Mouse (Mus musculus) liver, adult 2 months (tissue): ENCODE data around the gene Elac2. TPM values are rescaled to one million over a fixed set of nuclear protein-coding genes. Genes with fewer than 3 reads are reported as not detected.

Source experiments
- DNase-seq: peaks from one replicate; pipeline ENCODE4 v3.0.0-alpha.2; 2011; ENCODE audit warnings: low read depth, low spot score; ENCODE audit errors: extremely low read depth
- H3K27ac ChIP-seq: fragments of 200-500 bp; replicated peaks from 2 replicates; pipeline ENCODE4 v1.5.1; 2012; ENCODE audit warnings: low read depth, mild to moderate bottlenecking, control low read depth, inconsistent platforms, low read length; ENCODE audit not compliant: insufficient read depth
- H3K27me3 ChIP-seq: fragments of 200-500 bp; 2 replicates; pipeline ENCODE4 v1.6.1; 2012; ENCODE audit warnings: mild to moderate bottlenecking, moderate library complexity, low read length, inconsistent platforms; ENCODE audit not compliant: control insufficient read depth, insufficient read depth
- H3K36me3 ChIP-seq: fragments of 200-500 bp; 2 replicates; pipeline ENCODE4 v1.6.1; 2012; ENCODE audit warnings: low read length, inconsistent platforms; ENCODE audit not compliant: control insufficient read depth, insufficient read depth
- H3K4me1 ChIP-seq: fragments of 200-500 bp; 2 replicates; pipeline ENCODE4 v1.6.1; 2011; ENCODE audit warnings: low read length; ENCODE audit not compliant: control insufficient read depth, insufficient read depth
- H3K4me3 ChIP-seq: fragments of 200-500 bp; 2 replicates; pipeline ENCODE4 v1.5.1; 2011; ENCODE audit warnings: low read depth, mild to moderate bottlenecking, control low read depth, low read length, moderate library complexity; ENCODE audit not compliant: insufficient read depth
- H3K79me2 ChIP-seq: fragments of 200-500 bp; 2 replicates; pipeline ENCODE4 v1.6.1; 2012; ENCODE audit warnings: inconsistent platforms, mild to moderate bottlenecking, low read length, moderate library complexity; ENCODE audit not compliant: control insufficient read depth, insufficient read depth
- H3K9ac ChIP-seq: fragments of 200-500 bp; 2 replicates; pipeline ENCODE4 v1.6.1; 2012; ENCODE audit warnings: low read depth, mild to moderate bottlenecking, control low read depth, inconsistent platforms, low read length
- CTCF ChIP-seq: fragments of 200-500 bp; IDR thresholded peaks from 2 replicates; pipeline ENCODE4 v1.5.1; 2011; ENCODE audit warnings: low read depth, low read length, control low read depth
- POLR2A ChIP-seq: fragments of 200-500 bp; IDR thresholded peaks from 2 replicates; pipeline ENCODE4 v1.6.1; 2011; ENCODE audit warnings: low read length, control low read depth; ENCODE audit not compliant: insufficient read depth; ENCODE audit errors: extremely low read depth
- WGBS: fragments of 180-500 bp; shearing (Covaris S2); methylation state at CpG from one replicate; pipeline ENCODE4 v1.1.7; 2018; 5-methylcytosine and 5-hydroxymethylcytosine counted together
- polyA plus RNA-seq: library from polyadenylated mRNA; depleted of rRNA; stranded (reverse); fragments of >200 nt; gene quantifications from 2 replicates; pipeline ENCODE4 v1.2.3, GENCODE M21; 2012
- total RNA-seq: library from RNA; depleted of rRNA; stranded (reverse); fragments of >200 nt; gene quantifications from 2 replicates; pipeline ENCODE4 v1.2.3, GENCODE M21; 2014

Gene Elac2
- total and polyA plus RNA-seq, 2 experiments = 11.2 to 14.8 TPM

- H3K9ac ChIP-seq = peak overlapping the region; percentile 87
- H3K4me1 ChIP-seq = peaks cover 4% of the 10 kb centered on the region
- peaks cover 14% of the 10 kb centered on the region for H3K36me3 ChIP-seq
- H3K27ac ChIP-seq = no peak overlapping the region
- H3K27me3 ChIP-seq = no peaks in the 10 kb centered on the region
- H3K4me3 ChIP-seq = peak overlapping the region; percentile 72
- TF ChIP-seq CTCF = no peak
- TF ChIP-seq POLR2A = no peak
- no peak for DNase-seq
- WGBS = 10% methylated on average over 9 of the region's 9 CpGs
- no peaks in the 10 kb centered on the region for H3K79me2 ChIP-seq
These were observed 629 bp downstream of the Elac2 start for GRCm38 (mm10) chr11:64979489-64979845.

GRCm38 (mm10) chr11:64988556-64988955 lies 9.7 kb downstream of the Elac2 start:
- no peaks in the 10 kb centered on the region for H3K4me1 ChIP-seq
- H3K9ac ChIP-seq = no peak overlapping the region
- H3K4me3 ChIP-seq = no peak overlapping the region
- H3K27ac ChIP-seq = no peak overlapping the region
- peaks cover 66% of the 10 kb centered on the region for H3K36me3 ChIP-seq
- H3K79me2 ChIP-seq = no peaks in the 10 kb centered on the region
- 97% methylated on average over 2 of the region's 2 CpGs for WGBS
- no peak for DNase-seq
- no peaks in the 10 kb centered on the region for H3K27me3 ChIP-seq
- no peak for TF ChIP-seq POLR2A
- no peak for TF ChIP-seq CTCF

GRCm38 (mm10) chr11:64998439-64998838 lies 19.6 kb downstream of the Elac2 start:
- 65% methylated on average over 3 of the region's 3 CpGs for WGBS

GRCm38 (mm10) chr11:64999685-65000084 lies 20.8 kb downstream of the Elac2 start:
- Histone ChIP-seq H3K27me3 (no peaks in the 10 kb centered on the region), H3K79me2 (no peaks in the 10 kb centered on the region), H3K4me3 (no peak overlapping the region), H3K4me1 (no peaks in the 10 kb centered on the region), H3K36me3 (peaks cover 35% of the 10 kb centered on the region), H3K9ac (no peak overlapping the region), H3K27ac (no peak overlapping the region)
- TF ChIP-seq POLR2A (no peak), CTCF (no peak)
- WGBS = 93% methylated on average over 5 of the region's 5 CpGs
- DNase-seq = no peak

More at GRCm38 (mm10) chr11:64998439-64998838, 19.6 kb downstream of the Elac2 start:
- H3K27me3 ChIP-seq = no peaks in the 10 kb centered on the region
- H3K4me1 ChIP-seq = no peaks in the 10 kb centered on the region
- H3K36me3 ChIP-seq = peaks cover 45% of the 10 kb centered on the region
- TF ChIP-seq CTCF (no peak), POLR2A (no peak)
- H3K79me2 ChIP-seq = no peaks in the 10 kb centered on the region
- H3K27ac ChIP-seq = no peak overlapping the region
- no peak for DNase-seq
- H3K9ac ChIP-seq = no peak overlapping the region
- H3K4me3 ChIP-seq = no peak overlapping the region

GRCm38 (mm10) chr11:65001729-65002128 lies 22.9 kb downstream of the Elac2 start:
- H3K27ac ChIP-seq = no peak overlapping the region
- no peak for DNase-seq
- H3K79me2 ChIP-seq = no peaks in the 10 kb centered on the region
- no peaks in the 10 kb centered on the region for H3K4me1 ChIP-seq
- no peak overlapping the region for H3K9ac ChIP-seq
- no peaks in the 10 kb centered on the region for H3K27me3 ChIP-seq
- 76% methylated on average over 14 of the region's 14 CpGs for WGBS
- H3K36me3 ChIP-seq = peaks cover 25% of the 10 kb centered on the region
- TF ChIP-seq POLR2A (no peak), CTCF (no peak)
- no peak overlapping the region for H3K4me3 ChIP-seq

GRCm38 (mm10) chr11:65003611-65004010 lies 24.8 kb downstream of the Elac2 start:
- Histone ChIP-seq H3K9ac (no peak overlapping the region), H3K4me1 (no peaks in the 10 kb centered on the region), H3K79me2 (no peaks in the 10 kb centered on the region), H3K27me3 (no peaks in the 10 kb centered on the region), H3K4me3 (no peak overlapping the region), H3K36me3 (peaks cover 18% of the 10 kb centered on the region), H3K27ac (no peak overlapping the region)
- TF ChIP-seq CTCF (no peak), POLR2A (no peak)
- 78% methylated on average over 5 of the region's 5 CpGs for WGBS
- DNase-seq = no peak
